Mouse (Mus musculus) kidney, adult 2 months (tissue): ENCODE measurements at regions not wholly inside any gene's neighbourhood (a gene's known extent, or its start where the extent isn't known, plus 50 kb on each side); places are given as distances from the start of the nearest gene placed in this dataset.

Experiments
- CTCF ChIP-seq: fragments of 200-500 bp; conservative IDR thresholded peaks from 2 replicates; pipeline ENCODE4 v1.5.1; 2011; ENCODE audit warnings: low read depth, mild to moderate bottlenecking, control low read depth, low read length, moderate library complexity, mixed read lengths; ENCODE audit not compliant: insufficient read depth, insufficient read length
- POLR2A ChIP-seq: fragments of 200-500 bp; IDR thresholded peaks from one replicate; pipeline ENCODE4 v1.6.1; 2011; ENCODE audit warnings: low read depth, low read length, control low read depth

GRCm38 (mm10) chr17:81176306-81176705, 111.4 kb upstream of the Thumpd2 start:
- TF ChIP-seq POLR2A = no peak
- TF ChIP-seq CTCF = no peak
